Mouse (Mus musculus): ENCODE results near the gene Med6. TPM values are rescaled to one million over a fixed set of nuclear protein-coding genes. Genes with fewer than 3 reads are reported as not detected.
A peak's percentile ranks its signal among the peaks of the same experiment; 100 is the strongest.
"Not testable (repeated sequence)": the region's sequence is repeated elsewhere in the genome, so short reads cannot be mapped to it uniquely, and the experiment has no call there.

Med6 gene
- total RNA-seq, 2 experiments from 2014 or later = 25.1 to 26.2 TPM

DNA sequence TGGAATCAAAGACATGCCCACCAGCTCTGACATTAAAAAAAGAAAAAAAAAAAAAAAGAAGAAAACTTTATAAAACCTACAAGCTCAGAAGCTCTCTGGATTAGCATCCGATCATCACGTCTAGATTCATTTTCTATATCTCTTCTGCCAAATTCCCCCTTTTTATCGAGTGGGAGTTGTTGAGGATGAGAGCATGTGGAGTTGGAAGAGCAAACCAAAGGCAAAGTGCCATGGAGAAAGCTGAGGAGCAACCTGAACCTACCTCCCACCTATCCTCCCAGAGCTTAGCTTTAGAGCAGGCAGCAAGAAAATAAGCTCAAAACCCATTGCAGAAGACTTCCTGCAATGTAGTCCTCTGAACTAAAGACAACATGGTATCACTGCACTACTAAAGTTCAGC lies 30.6 kb downstream of the Med6 start:
- DNase-seq (ENCODE audit: low spot score in 2 of 2) = no peak

DNA sequence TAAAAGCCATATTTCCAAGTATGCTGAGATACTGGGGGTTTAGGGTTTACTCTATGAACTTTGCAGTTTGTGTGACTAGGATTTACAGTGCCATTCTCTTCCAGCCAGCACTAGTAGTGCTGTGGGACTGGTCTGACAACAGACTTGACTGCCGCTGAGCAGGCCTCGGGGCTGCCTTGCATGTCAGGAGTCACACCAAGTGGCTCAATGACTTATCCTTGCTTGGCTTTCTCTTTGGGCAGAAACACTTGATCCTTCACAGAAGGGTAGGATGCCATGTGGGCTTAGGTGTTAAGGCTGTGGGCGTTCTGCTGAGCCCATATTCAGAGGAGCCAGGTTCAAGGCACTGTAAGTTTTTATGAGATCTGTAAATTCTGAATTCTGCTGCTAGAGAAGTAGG lies 45.5 kb downstream of the Med6 start:
- DNase-seq (ENCODE audit: low spot score in 2 of 2) = no peak

DNA sequence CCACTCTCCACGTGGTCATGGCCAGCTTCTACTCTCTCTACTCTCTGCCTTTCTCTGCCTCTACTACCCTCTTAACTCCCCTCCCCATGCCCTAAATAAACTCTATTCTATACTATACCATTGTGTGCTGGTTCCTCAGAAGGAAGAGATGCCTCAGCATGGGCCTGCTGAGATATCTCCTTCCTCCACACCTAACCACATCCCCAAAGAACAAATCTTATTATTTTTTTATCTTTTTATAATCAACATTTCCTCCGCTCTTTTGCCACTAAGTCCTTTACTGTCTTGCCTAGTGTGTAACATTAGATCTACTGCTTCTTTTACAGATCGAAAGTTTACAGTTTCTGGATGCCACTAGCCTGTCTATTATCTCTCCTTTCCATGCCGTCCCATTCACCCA lies 47.6 kb downstream of the Med6 start:
- DNase-seq (ENCODE audit: low spot score in 2 of 2) = no peak

DNA sequence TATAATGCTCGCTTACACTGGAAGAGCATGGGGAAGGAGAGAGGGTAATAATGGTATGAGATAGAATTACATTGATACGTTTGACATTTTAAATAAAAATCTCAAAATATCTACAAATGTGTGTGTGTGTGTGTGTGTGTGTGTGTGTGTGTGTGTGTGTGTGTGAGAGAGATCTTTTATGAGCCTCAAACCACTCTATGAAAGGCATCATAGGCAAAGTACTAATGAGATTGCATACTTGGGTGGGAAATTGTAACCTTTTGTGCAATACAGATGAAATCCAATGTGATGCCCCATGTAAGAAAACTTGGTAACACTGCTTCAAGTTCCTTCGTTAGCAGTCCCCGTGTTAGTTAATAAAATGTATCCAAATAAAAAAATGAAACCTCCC lies 61.8 kb downstream of the Med6 start:
- DNase-seq (ENCODE audit: low spot score in 2 of 2) = no peak

DNA sequence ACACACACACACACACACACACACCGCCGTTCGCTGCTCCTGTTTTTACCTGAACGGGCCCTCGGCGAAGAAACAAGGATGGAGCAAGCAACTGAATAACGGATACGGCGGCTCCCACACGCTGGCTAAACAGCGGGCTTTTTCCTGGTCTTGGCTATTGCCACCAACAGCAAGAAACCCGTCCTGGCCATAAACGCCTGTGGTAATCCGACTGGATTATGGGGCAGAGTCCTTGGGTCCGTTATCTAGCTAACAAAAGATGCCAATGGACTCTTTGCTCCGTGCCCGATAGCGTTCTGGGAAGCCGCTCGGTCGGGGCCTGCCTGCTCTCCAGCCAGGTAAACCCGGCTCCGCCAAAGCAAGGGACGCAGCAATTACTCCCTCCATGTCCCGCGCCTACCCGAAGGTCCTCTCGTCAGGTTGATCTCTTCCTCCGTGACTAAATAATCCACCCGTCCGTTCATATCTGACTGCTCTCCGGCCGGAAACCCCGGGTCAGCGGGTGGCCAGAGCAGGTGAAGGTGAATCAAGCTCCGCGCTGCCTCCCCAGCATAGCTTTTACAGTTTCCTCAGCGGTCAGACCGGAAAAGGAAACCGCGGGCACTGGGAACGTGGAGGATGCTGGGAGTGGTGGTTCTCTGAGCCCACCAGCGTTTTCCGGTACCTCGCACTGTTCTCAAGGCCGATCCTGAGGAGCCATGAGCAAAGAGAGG lies 62.3 kb downstream of the Med6 start, which contains the start of the genes Gm20498 and Synj2bp:
Gene Gm20498 (minus strand): TSS at position 590 of the 713 bp plus-strand sequence.
Gene Synj2bp (minus strand): TSS at position 596 of the 713 bp plus-strand sequence.
- DNase-seq (ENCODE audit: low spot score in 2 of 2) = peak; percentile 82 to 86

DNA sequence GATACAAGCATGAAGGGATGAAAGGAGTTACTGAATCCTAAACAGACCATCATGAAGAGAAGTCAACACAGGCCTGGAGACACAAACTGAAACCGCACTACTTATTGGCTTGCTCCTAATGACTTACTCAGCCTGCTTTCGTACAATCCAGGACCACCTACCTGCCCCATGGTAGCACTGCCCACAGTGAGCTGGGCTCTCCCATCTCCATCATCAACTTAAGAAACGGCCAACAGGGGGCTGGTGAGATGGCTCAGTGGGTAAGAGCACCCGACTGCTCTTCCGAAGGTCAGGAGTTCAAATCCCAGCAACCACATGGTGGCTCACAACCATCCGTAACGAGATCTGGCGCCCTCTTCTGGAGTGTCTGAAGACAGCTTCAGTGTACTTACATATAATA lies 64.2 kb downstream of the Med6 start:
- DNase-seq (ENCODE audit: low spot score in 2 of 2) = not testable (repeated sequence)

Other genes with a start within 250 kb of the Med6 start
- 1 to 10 TPM; 1.4 to 3.0 TPM for gene Gm4787, start 215.5 kb downstream of the Med6 start, total RNA-seq (2021)
- 1 to 10 TPM; 1.9 to 3.2 TPM for gene Adam4, start 173.1 kb downstream of the Med6 start, total RNA-seq (2021)
- gene Cox16, start 109.9 kb downstream of the Med6 start, total RNA-seq (2021) = 10 to 100 TPM; 35.9 to 49.9 TPM
- 10 to 100 TPM; 42.1 to 42.7 TPM for gene Gm20498, start 62.1 kb downstream of the Med6 start, total RNA-seq (2021)
- 10 to 100 TPM; 19.8 to 21.6 TPM for gene Synj2bp, start 62.1 kb downstream of the Med6 start, total RNA-seq (2021)
- under 1 TPM; 0.23 to 0.29 TPM for gene Adam21, start 26.5 kb downstream of the Med6 start, total RNA-seq (2021)
- 10 to 100 TPM; 65.3 to 65.5 TPM for gene Ttc9, start 36.2 kb upstream of the Med6 start, total RNA-seq (2021)
- 10 to 100 TPM; 47.4 to 55.0 TPM for gene Map3k9, start 186.2 kb upstream of the Med6 start, total RNA-seq (2021)